Mouse (Mus musculus): ENCODE results near the gene Mpl.

GRCm38 (mm10) chr4:118396433-118396832 lies 60.9 kb downstream of the Mpl start:
- TF ChIP-seq GATA1 (IDR thresholded peaks at IDR 0.05; ENCODE audit: borderline replicate concordance, low read length): no peak
- no peak for TF ChIP-seq FLI1 (IDR thresholded peaks at IDR 0.05; ENCODE audit: low read length)
